Mouse (Mus musculus) urinary bladder, postnatal 36 days (tissue): ENCODE data around the gene 4933405O20Rik.

ENCODE experiments used
- DNase-seq, 2 experiments: peaks; one replicate each; pipeline ENCODE4 v3.0.0; 2022; ENCODE audit warnings: low spot score in 2 of 2, mixed read lengths in 1 of 2

Gene 4933405O20Rik

GRCm38 (mm10) chr7:50598890-50599289, at the start of gene 4933405O20Rik:
Gene 4933405O20Rik (plus strand): TSS chr7:50599190.
- DNase-seq = no peak

- no peak for DNase-seq
Observed at GRCm38 (mm10) chr7:50549572-50549971, 49.4 kb upstream of the 4933405O20Rik start.

- DNase-seq = no peak
Observed at GRCm38 (mm10) chr7:50551426-50551825, 47.6 kb upstream of the 4933405O20Rik start.

- no peak for DNase-seq
Observed at GRCm38 (mm10) chr7:50562708-50563107, 36.3 kb upstream of the 4933405O20Rik start.

GRCm38 (mm10) chr7:50573841-50574240, 25.1 kb upstream of the 4933405O20Rik start:
- DNase-seq = no peak

- DNase-seq = no peak
Observed at GRCm38 (mm10) chr7:50588642-50589424, 10.2 kb upstream of the 4933405O20Rik start.

GRCm38 (mm10) chr7:50614101-50614500, 15.1 kb downstream of the 4933405O20Rik start:
- DNase-seq = no peak

- DNase-seq = no peak
Observed at GRCm38 (mm10) chr7:50629186-50629585, 30.2 kb downstream of the 4933405O20Rik start.

- no peak for DNase-seq
Observed at GRCm38 (mm10) chr7:50633147-50633546, 34.2 kb downstream of the 4933405O20Rik start.
